Mouse (Mus musculus): ENCODE measurements around the gene Far2. TPM values are rescaled to one million over a fixed set of nuclear protein-coding genes. Genes with fewer than 3 reads are reported as not detected.
"Not testable (repeated sequence)": the region's sequence is repeated elsewhere in the genome, so short reads cannot be mapped to it uniquely, and the experiment has no call there.

The Far2 gene
- polyA plus RNA-seq, 1 experiment from 2014 or later, result 2.9 TPM

DNA sequence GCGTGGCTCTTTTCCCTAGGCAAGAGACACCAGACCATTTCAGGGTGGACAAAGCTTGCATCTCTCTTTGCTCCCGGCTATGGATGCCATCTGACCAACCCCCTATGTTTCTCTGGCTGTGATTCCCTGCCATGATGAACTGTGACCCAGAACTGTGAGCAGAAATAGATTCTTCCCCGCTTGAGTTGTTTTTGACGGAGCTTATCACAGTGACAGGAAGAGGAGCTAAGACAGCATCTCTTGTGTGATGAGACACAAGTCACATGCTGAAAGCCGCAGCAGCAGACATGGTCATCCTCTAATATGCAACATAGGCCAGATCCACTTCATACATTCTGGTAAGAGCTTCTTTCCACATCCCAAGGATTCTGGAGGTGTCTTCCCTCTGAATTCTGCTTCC lies 69.3 kb downstream of the Far2 start:
- no peaks in the 10 kb centered on the region for H3K4me1 ChIP-seq (ENCODE audit: insufficient read depth, low read length)
- no peak for ATAC-seq (ENCODE audit: low FRiP score, low TSS enrichment)
- no peaks in the 10 kb centered on the region for H3K9me3 ChIP-seq (ENCODE audit: low read length)
- no peaks in the 10 kb centered on the region for H3K27me3 ChIP-seq (ENCODE audit: insufficient read depth, low read length)
- WGBS, result 83% methylated on average over 5 of the region's 5 CpGs
- H3K36me3 ChIP-seq (ENCODE audit: insufficient read depth, low read length), result no peaks in the 10 kb centered on the region
- H3K4me3 ChIP-seq (ENCODE audit: low read length), result no peak overlapping the region
- no peak overlapping the region for H3K4me2 ChIP-seq (replicated peaks; ENCODE audit: low read depth, low read length)
- no peak overlapping the region for H3K27ac ChIP-seq (ENCODE audit: low read length)
- H3K9ac ChIP-seq (replicated peaks; ENCODE audit: low read length), result no peak overlapping the region

DNA sequence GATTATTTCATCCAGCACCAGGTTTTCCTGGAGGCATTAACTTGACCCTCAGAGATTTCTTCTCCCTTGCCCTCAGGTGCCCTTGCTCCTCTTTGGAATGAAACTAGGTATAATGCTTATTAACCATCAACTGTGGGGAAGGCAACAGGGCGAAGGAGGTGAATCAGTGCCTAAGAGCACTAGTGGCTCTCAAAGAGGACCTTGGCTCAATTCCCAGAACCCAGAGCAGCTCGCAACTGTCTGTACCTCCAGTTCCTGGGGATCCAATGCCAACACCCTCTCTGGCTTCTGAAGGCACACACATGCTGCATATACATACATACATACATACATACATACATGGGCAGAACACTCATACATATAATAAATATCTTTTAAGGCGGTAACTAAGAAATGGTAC lies 69.8 kb downstream of the Far2 start:
- 86% methylated on average over 3 of the region's 3 CpGs for WGBS
- Histone ChIP-seq H3K4me2 (replicated peaks; ENCODE audit: low read depth, low read length) (no peak overlapping the region), H3K27me3 (ENCODE audit: insufficient read depth, low read length) (no peaks in the 10 kb centered on the region), H3K4me1 (ENCODE audit: insufficient read depth, low read length) (no peaks in the 10 kb centered on the region), H3K9ac (replicated peaks; ENCODE audit: low read length) (no peak overlapping the region), H3K9me3 (ENCODE audit: low read length) (no peaks in the 10 kb centered on the region), H3K27ac (ENCODE audit: low read length) (no peak overlapping the region), H3K36me3 (ENCODE audit: insufficient read depth, low read length) (no peaks in the 10 kb centered on the region), H3K4me3 (ENCODE audit: low read length) (no peak overlapping the region)
- ATAC-seq (ENCODE audit: low FRiP score, low TSS enrichment), result no peak

DNA sequence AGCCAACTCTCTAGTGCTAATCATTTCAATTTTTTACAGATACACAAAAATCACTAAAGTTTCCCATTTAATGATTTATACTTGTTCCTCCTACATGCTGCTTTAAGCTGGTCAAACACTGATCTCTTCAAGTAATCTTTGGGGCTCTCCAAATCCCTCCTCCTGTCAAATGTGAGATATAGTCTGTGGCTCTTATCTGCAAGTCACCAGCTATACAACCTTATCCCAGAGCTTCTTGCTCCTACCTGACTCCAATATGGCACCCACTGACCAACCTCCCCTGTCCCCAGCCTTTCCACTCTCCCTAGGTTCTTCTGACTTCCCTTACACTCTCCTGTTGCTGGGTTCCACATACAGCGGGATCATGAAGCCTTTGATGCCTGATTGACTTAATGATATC lies 70.6 kb downstream of the Far2 start:
- no peak for ATAC-seq (ENCODE audit: low FRiP score, low TSS enrichment)
- H3K4me2 ChIP-seq (replicated peaks; ENCODE audit: low read depth, low read length), result no peak overlapping the region
- no peaks in the 10 kb centered on the region for H3K9me3 ChIP-seq (ENCODE audit: low read length)
- H3K27me3 ChIP-seq (ENCODE audit: insufficient read depth, low read length), result no peaks in the 10 kb centered on the region
- H3K27ac ChIP-seq (ENCODE audit: low read length), result no peak overlapping the region
- H3K4me3 ChIP-seq (ENCODE audit: low read length), result no peak overlapping the region
- WGBS, result 97% methylated on average over 1 of the region's 1 CpGs
- H3K36me3 ChIP-seq (ENCODE audit: insufficient read depth, low read length), result no peaks in the 10 kb centered on the region
- no peak overlapping the region for H3K9ac ChIP-seq (replicated peaks; ENCODE audit: low read length)
- no peaks in the 10 kb centered on the region for H3K4me1 ChIP-seq (ENCODE audit: insufficient read depth, low read length)

- Histone ChIP-seq H3K27ac (ENCODE audit: low read length) (no peak overlapping the region), H3K4me1 (ENCODE audit: insufficient read depth, low read length) (no peaks in the 10 kb centered on the region)
- no peak for ATAC-seq (ENCODE audit: low FRiP score, low TSS enrichment)
Observed at GRCm38 (mm10) chr6:148120703-148121102, 73.6 kb downstream of the Far2 start.

DNA sequence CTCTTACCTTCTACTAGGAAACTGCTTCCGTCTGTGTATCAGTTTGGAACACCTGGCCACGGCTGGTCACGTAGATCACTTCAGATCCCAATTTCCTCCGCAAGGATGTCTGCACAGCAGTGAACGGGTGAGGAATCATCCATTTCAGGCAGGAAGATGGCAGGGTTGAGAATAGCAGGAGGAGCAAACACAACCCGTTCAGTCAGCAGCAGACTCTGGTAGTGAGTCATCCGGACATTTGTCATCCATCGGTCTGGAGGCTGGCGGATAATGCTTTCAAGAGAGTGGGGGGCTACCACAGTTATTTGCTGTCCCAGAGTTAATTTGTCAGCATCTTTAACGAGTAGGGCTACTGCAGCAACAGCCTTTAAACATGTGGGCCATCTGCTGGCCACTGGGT lies 79.8 kb downstream of the Far2 start:
- not testable (repeated sequence) for H3K4me1 ChIP-seq (ENCODE audit: insufficient read depth, low read length); H3K4me2 ChIP-seq (replicated peaks; ENCODE audit: low read depth, low read length); H3K9me3 ChIP-seq (ENCODE audit: low read length); H3K36me3 ChIP-seq (ENCODE audit: insufficient read depth, low read length); H3K27me3 ChIP-seq (ENCODE audit: insufficient read depth, low read length); H3K27ac ChIP-seq (ENCODE audit: low read length); H3K9ac ChIP-seq (replicated peaks; ENCODE audit: low read length); ATAC-seq (ENCODE audit: low FRiP score, low TSS enrichment); H3K4me3 ChIP-seq (ENCODE audit: low read length)
- 65% methylated on average over 10 of the region's 10 CpGs for WGBS

More at GRCm38 (mm10) chr6:148120703-148121102, 73.6 kb downstream of the Far2 start:
- Histone ChIP-seq H3K27me3 (ENCODE audit: insufficient read depth, low read length) (no peaks in the 10 kb centered on the region), H3K9ac (replicated peaks; ENCODE audit: low read length) (no peak overlapping the region), H3K4me2 (replicated peaks; ENCODE audit: low read depth, low read length) (no peak overlapping the region), H3K9me3 (ENCODE audit: low read length) (no peaks in the 10 kb centered on the region), H3K4me3 (ENCODE audit: low read length) (no peak overlapping the region), H3K36me3 (ENCODE audit: insufficient read depth, low read length) (no peaks in the 10 kb centered on the region)
- 74% methylated on average over 1 of the region's 1 CpGs for WGBS

DNA sequence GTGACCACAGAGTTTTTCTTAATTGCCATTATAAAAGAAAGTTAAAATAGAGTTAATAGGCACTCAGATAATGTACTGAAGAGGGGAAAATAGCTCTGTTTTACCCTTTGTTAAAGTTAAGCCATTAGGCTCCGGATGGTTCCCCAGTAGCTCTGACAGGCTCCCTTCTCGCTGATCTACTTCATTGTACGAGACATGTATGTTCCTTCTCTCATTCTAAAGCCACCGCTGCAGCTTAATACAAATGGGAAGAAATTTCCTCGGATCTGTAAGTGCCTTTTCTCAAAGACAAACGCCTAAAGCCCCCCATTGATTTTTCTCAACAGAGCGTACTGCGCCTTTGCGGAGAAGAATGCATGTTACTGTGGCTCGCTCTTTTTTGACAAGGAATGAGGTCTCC lies 85.3 kb downstream of the Far2 start:
- H3K4me3 ChIP-seq (ENCODE audit: low read length), result no peak overlapping the region
- H3K4me1 ChIP-seq (ENCODE audit: insufficient read depth, low read length), result no peaks in the 10 kb centered on the region
- 83% methylated on average over 10 of the region's 10 CpGs for WGBS
- H3K36me3 ChIP-seq (ENCODE audit: insufficient read depth, low read length), result no peaks in the 10 kb centered on the region
- H3K9ac ChIP-seq (replicated peaks; ENCODE audit: low read length), result no peak overlapping the region
- no peak overlapping the region for H3K27ac ChIP-seq (ENCODE audit: low read length)
- H3K27me3 ChIP-seq (ENCODE audit: insufficient read depth, low read length), result no peaks in the 10 kb centered on the region
- ATAC-seq (ENCODE audit: low FRiP score, low TSS enrichment), result no peak
- H3K9me3 ChIP-seq (ENCODE audit: low read length), result no peaks in the 10 kb centered on the region
- H3K4me2 ChIP-seq (replicated peaks; ENCODE audit: low read depth, low read length), result no peak overlapping the region

DNA sequence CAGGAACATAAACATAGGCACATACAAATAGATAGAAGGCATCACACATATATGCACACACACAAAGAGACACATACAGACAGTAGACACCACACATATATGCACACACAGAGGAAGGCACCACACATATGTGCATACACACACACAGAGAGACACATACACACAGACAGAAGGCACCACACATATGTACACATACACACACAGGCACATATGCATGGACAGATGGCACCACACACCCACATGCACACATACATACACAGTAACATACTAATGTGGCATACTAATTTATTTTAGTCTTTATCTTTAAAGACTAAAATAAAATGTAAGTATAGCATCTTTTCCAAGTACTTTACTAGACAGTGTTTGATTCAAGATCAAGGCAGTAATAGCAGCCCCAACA lies 86.5 kb downstream of the Far2 start:
- Histone ChIP-seq H3K36me3 (ENCODE audit: insufficient read depth, low read length) (no peaks in the 10 kb centered on the region), H3K4me1 (ENCODE audit: insufficient read depth, low read length) (no peaks in the 10 kb centered on the region), H3K27me3 (ENCODE audit: insufficient read depth, low read length) (no peaks in the 10 kb centered on the region), H3K4me2 (replicated peaks; ENCODE audit: low read depth, low read length) (no peak overlapping the region), H3K4me3 (ENCODE audit: low read length) (no peak overlapping the region), H3K9ac (replicated peaks; ENCODE audit: low read length) (no peak overlapping the region), H3K9me3 (ENCODE audit: low read length) (no peaks in the 10 kb centered on the region), H3K27ac (ENCODE audit: low read length) (no peak overlapping the region)
- ATAC-seq (ENCODE audit: low FRiP score, low TSS enrichment), result no peak

DNA sequence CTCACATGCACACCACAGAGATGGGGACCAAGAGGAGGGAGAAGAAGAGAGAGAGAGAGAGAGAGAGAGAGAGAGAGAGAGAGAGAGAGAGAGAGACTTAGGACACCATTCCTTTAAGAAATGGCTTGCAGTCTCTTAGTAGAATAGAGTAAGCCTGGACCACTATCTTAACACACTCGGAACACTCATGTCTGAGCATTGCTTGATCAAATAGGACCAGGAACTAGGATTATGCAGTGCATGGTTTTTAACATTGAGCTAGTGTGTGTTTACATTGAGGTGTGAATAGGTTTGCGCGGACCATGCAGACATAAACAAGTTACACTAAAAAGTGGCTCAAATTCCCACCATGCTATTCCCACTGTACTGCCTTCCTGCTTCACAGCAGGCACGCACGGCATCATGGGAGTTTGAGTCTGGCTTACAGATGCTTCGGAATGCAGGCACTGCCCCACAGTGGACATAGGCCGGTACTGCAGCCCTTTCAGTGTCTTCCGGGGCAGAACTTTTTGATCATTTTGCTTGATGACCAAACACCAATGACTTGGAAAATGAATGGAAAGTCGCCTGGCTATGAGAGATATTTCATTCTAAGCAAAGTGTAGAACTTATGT lies 88.8 kb downstream of the Far2 start:
- Histone ChIP-seq H3K9ac (replicated peaks; ENCODE audit: low read length) (no peak overlapping the region), H3K4me2 (replicated peaks; ENCODE audit: low read depth, low read length) (no peak overlapping the region), H3K36me3 (ENCODE audit: insufficient read depth, low read length) (no peaks in the 10 kb centered on the region), H3K27me3 (ENCODE audit: insufficient read depth, low read length) (no peaks in the 10 kb centered on the region), H3K9me3 (ENCODE audit: low read length) (no peaks in the 10 kb centered on the region), H3K27ac (ENCODE audit: low read length) (no peak overlapping the region), H3K4me3 (ENCODE audit: low read length) (no peak overlapping the region), H3K4me1 (ENCODE audit: insufficient read depth, low read length) (no peaks in the 10 kb centered on the region)
- ATAC-seq (ENCODE audit: low FRiP score, low TSS enrichment), result peak; percentile 82
- WGBS, result 31% methylated on average over 9 of the region's 9 CpGs

GRCm38 (mm10) chr6:148139288-148139995 lies 92.4 kb downstream of the Far2 start:
- ATAC-seq (ENCODE audit: low FRiP score, low TSS enrichment), result no peak
- H3K27ac ChIP-seq (ENCODE audit: low read length), result no peak overlapping the region

GRCm38 (mm10) chr6:148141874-148142273 lies 94.8 kb downstream of the Far2 start:
- Histone ChIP-seq H3K36me3 (ENCODE audit: insufficient read depth, low read length) (no peaks in the 10 kb centered on the region), H3K9me3 (ENCODE audit: low read length) (no peaks in the 10 kb centered on the region), H3K4me3 (ENCODE audit: low read length) (no peak overlapping the region), H3K27me3 (ENCODE audit: insufficient read depth, low read length) (no peaks in the 10 kb centered on the region), H3K4me2 (replicated peaks; ENCODE audit: low read depth, low read length) (no peak overlapping the region), H3K9ac (replicated peaks; ENCODE audit: low read length) (no peak overlapping the region), H3K4me1 (ENCODE audit: insufficient read depth, low read length) (no peaks in the 10 kb centered on the region), H3K27ac (ENCODE audit: low read length) (no peak overlapping the region)
- no peak for ATAC-seq (ENCODE audit: low FRiP score, low TSS enrichment)
- 83% methylated on average over 5 of the region's 5 CpGs for WGBS

More at GRCm38 (mm10) chr6:148139288-148139995, 92.4 kb downstream of the Far2 start:
- Histone ChIP-seq H3K27me3 (ENCODE audit: insufficient read depth, low read length) (no peaks in the 10 kb centered on the region), H3K4me3 (ENCODE audit: low read length) (no peak overlapping the region), H3K9me3 (ENCODE audit: low read length) (no peaks in the 10 kb centered on the region), H3K36me3 (ENCODE audit: insufficient read depth, low read length) (no peaks in the 10 kb centered on the region), H3K4me1 (ENCODE audit: insufficient read depth, low read length) (no peaks in the 10 kb centered on the region), H3K9ac (replicated peaks; ENCODE audit: low read length) (no peak overlapping the region), H3K4me2 (replicated peaks; ENCODE audit: low read depth, low read length) (no peak overlapping the region)
- 88% methylated on average over 6 of the region's 6 CpGs for WGBS

Measured in kidney, embryonic 16.5 days (tissue).